In genomic region chr12:99407318-99407716, GRCm38 (mm10) we compare ENCODE assay signal across 8 mouse cellular contexts.
DNase-seq lines count a peak whose midpoint lies in the region; ATAC-seq and TF ChIP-seq lines count a peak whose summit lies in the region.

No protein-coding gene starts in this region.

- peak; percentile 69 for ATAC-seq in intestine, embryonic 15.5 days
- ATAC-seq in stomach, embryonic 15.5 days (ENCODE audit: insufficient read depth, low FRiP score, low read depth), result no peak

- no peak for TF ChIP-seq CTCF in spleen, adult 2 months (IDR thresholded peaks at IDR 0.05; ENCODE audit: extremely low read depth, insufficient read depth, insufficient read length, insufficient replicate concordance)
- TF ChIP-seq CTCF in cerebellum, adult 2 months (IDR thresholded peaks at IDR 0.05; ENCODE audit: borderline replicate concordance, insufficient read depth, low read depth, low read length), result no peak

- no peaks in the 10 kb centered on the region for H3K36me3 ChIP-seq in spleen, adult 2 months (ENCODE audit: control insufficient read depth, insufficient read depth, low read length)
- H3K36me3 ChIP-seq in intestine, embryonic 15.5 days, result no peaks in the 10 kb centered on the region
- no peaks in the 10 kb centered on the region for H3K36me3 ChIP-seq in stomach, embryonic 15.5 days
- H3K36me3 ChIP-seq in midbrain, embryonic 10.5 days, result peaks cover 5% of the 10 kb centered on the region; the same call in 1 of the 2 replicates

- peak overlapping the region; percentile 58 for H3K4me2 ChIP-seq in intestine, embryonic 15.5 days (replicated peaks)
- H3K4me2 ChIP-seq in stomach, embryonic 15.5 days, result peak overlapping the region; percentile 51

- H3K27me3 ChIP-seq in spleen, adult 2 months (ENCODE audit: control insufficient read depth, insufficient read depth, low read length), result no peaks in the 10 kb centered on the region
- H3K27me3 ChIP-seq in intestine, embryonic 15.5 days (replicated peaks), result no peaks in the 10 kb centered on the region
- no peaks in the 10 kb centered on the region for H3K27me3 ChIP-seq in stomach, embryonic 15.5 days (replicated peaks)
- no peaks in the 10 kb centered on the region for H3K27me3 ChIP-seq in cerebellum, adult 2 months (ENCODE audit: control insufficient read depth, insufficient read depth, low read length)
- H3K27me3 ChIP-seq in midbrain, embryonic 10.5 days (ENCODE audit: low read depth, poor library complexity, severe bottlenecking), result no peaks in the 10 kb centered on the region

- peak overlapping the region; percentile 66 for H3K27ac ChIP-seq in spleen, adult 2 months (ENCODE audit: insufficient read depth, low read length)
- H3K27ac ChIP-seq in intestine, embryonic 15.5 days, result peak overlapping the region; percentile 55
- peak overlapping the region; percentile 82 for H3K27ac ChIP-seq in stomach, embryonic 15.5 days
- no peak overlapping the region for H3K27ac ChIP-seq in cerebellum, adult 2 months (ENCODE audit: insufficient read depth, low read length)
- H3K27ac ChIP-seq in midbrain, embryonic 10.5 days (replicated peaks), result no peak overlapping the region

- no peak overlapping the region for H3K9ac ChIP-seq in intestine, embryonic 15.5 days
- no peak overlapping the region for H3K9ac ChIP-seq in stomach, embryonic 15.5 days

- H3K4me3 ChIP-seq in spleen, adult 2 months (ENCODE audit: extremely low read depth, insufficient read depth, insufficient read length), result peak overlapping the region; percentile 48
- H3K4me3 ChIP-seq in intestine, embryonic 15.5 days (replicated peaks), result peak overlapping the region; percentile 20
- H3K4me3 ChIP-seq in stomach, embryonic 15.5 days (replicated peaks), result peak overlapping the region; percentile 29
- no peak overlapping the region for H3K4me3 ChIP-seq in cerebellum, adult 2 months (replicated peaks; ENCODE audit: insufficient read depth, low read depth, low read length)
- H3K4me3 ChIP-seq in midbrain, embryonic 10.5 days, result no peak overlapping the region

- no peak for TF ChIP-seq POLR2A in spleen, adult 2 months (IDR thresholded peaks at IDR 0.05; ENCODE audit: low read depth, low read length)
- TF ChIP-seq POLR2A in cerebellum, adult 2 months (IDR thresholded peaks at IDR 0.05; ENCODE audit: borderline replicate concordance, insufficient read depth, low read length), result no peak

- WGBS in spleen, adult 2 months, result 16% methylated on average over 6 of the region's 6 CpGs
- WGBS in intestine, embryonic 15.5 days, result 24% methylated on average over 6 of the region's 6 CpGs
- WGBS in stomach, embryonic 15.5 days, result 35% methylated on average over 6 of the region's 6 CpGs
- 48% methylated on average over 6 of the region's 6 CpGs for WGBS in cerebellum, adult 2 months
- WGBS in midbrain, embryonic 10.5 days, result 86% methylated on average over 6 of the region's 6 CpGs

- peak; percentile 46 for DNase-seq in adrenal gland, postnatal 10 days
- DNase-seq in adrenal gland, adult 8-10 months, result no peak
- no peak for DNase-seq in spleen, adult 2 months (ENCODE audit: low read depth in 1 of 2, low spot score in 2 of 2)
- DNase-seq in spleen, adult 12 weeks (ENCODE audit: low spot score), result no peak
- DNase-seq in cerebellum, adult 2 months, result no peak
- DNase-seq in midbrain, embryonic 10.5 days (ENCODE audit: low spot score), result no peak

- H3K9me3 ChIP-seq in intestine, embryonic 15.5 days, result no peaks in the 10 kb centered on the region
- H3K9me3 ChIP-seq in stomach, embryonic 15.5 days, result no peaks in the 10 kb centered on the region
- H3K9me3 ChIP-seq in midbrain, embryonic 10.5 days (replicated peaks), result no peaks in the 10 kb centered on the region

- H3K4me1 ChIP-seq in spleen, adult 2 months (ENCODE audit: control insufficient read depth, insufficient read depth, insufficient read length), result peaks cover 5% of the 10 kb centered on the region; the same call in 1 of the 2 replicates
- peaks cover 17% of the 10 kb centered on the region for H3K4me1 ChIP-seq in intestine, embryonic 15.5 days (replicated peaks)
- peaks cover 8% of the 10 kb centered on the region for H3K4me1 ChIP-seq in stomach, embryonic 15.5 days
- H3K4me1 ChIP-seq in cerebellum, adult 2 months (ENCODE audit: control insufficient read depth, insufficient read depth, low read length), result peaks cover 9% of the 10 kb centered on the region; the same call in 1 of the 2 replicates
- peaks cover 10% of the 10 kb centered on the region for H3K4me1 ChIP-seq in midbrain, embryonic 10.5 days

Comparison
In these comparisons a context has a peak if more than half of its experiments do, and no peak if none do; other contexts are left out.
1. H3K27ac ChIP-seq: peak in spleen, adult 2 months (single experiment), intestine, embryonic 15.5 days (single experiment) and stomach, embryonic 15.5 days (single experiment); none in cerebellum, adult 2 months (single experiment) and midbrain, embryonic 10.5 days (single experiment).
2. H3K4me3 ChIP-seq: peak in spleen, adult 2 months (single experiment), intestine, embryonic 15.5 days (single experiment) and stomach, embryonic 15.5 days (single experiment); none in cerebellum, adult 2 months (single experiment) and midbrain, embryonic 10.5 days (single experiment).